Mouse (Mus musculus) forebrain, embryonic 16.5 days (tissue): ENCODE measurements around the gene Sult6b2. TPM values are rescaled to one million over a fixed set of nuclear protein-coding genes. Genes with fewer than 3 reads are reported as not detected.

Source experiments
- ATAC-seq: fragments of 200-750 bp; cut with Nextera tagmentation; 2 replicates; pipeline ENCODE4 v1.8.0; 2017; ENCODE audit warnings: mild to moderate bottlenecking, moderate library complexity
- H3K27ac ChIP-seq: fragments of 300-500 bp; sonication (generic); 2 replicates; pipeline ENCODE4 v1.5.1; 2014; ENCODE audit warnings: low read length, control low read depth
- H3K27me3 ChIP-seq: fragments of 300-500 bp; sonication (generic); replicated peaks from 2 replicates; pipeline ENCODE4 v1.6.1; 2014; ENCODE audit warnings: low read length; ENCODE audit not compliant: control insufficient read depth, insufficient read depth
- H3K36me3 ChIP-seq: fragments of 300-500 bp; sonication (generic); 2 replicates; pipeline ENCODE4 v1.6.1; 2014; ENCODE audit not compliant: control insufficient read depth, insufficient read depth
- H3K4me1 ChIP-seq: fragments of 300-500 bp; sonication (generic); replicated peaks from 2 replicates; pipeline ENCODE4 v1.6.1; 2014; ENCODE audit warnings: low read length; ENCODE audit not compliant: control insufficient read depth, insufficient read depth
- H3K4me2 ChIP-seq: fragments of 300-500 bp; sonication (generic); 2 replicates; pipeline ENCODE4 v1.6.1; 2014; ENCODE audit warnings: mild to moderate bottlenecking, low read length, control low read depth
- H3K4me3 ChIP-seq: fragments of 300-500 bp; sonication (generic); replicated peaks from 2 replicates; pipeline ENCODE4 v1.5.1; 2014; ENCODE audit warnings: mild to moderate bottlenecking, low read length, control low read depth
- H3K9ac ChIP-seq: fragments of 300-500 bp; sonication (generic); replicated peaks from 2 replicates; pipeline ENCODE4 v1.6.1; 2014; ENCODE audit warnings: low read depth, low read length, control low read depth
- H3K9me3 ChIP-seq: fragments of 300-500 bp; sonication (generic); 2 replicates; pipeline ENCODE4 v1.6.1; 2016; ENCODE audit warnings: low read length; ENCODE audit not compliant: control insufficient read depth
- WGBS: fragments of 180-500 bp; shearing (Covaris S2); extraction: QIAGEN DNeasy Blood & Tissue Kit; methylation state at CpG from one replicate; pipeline ENCODE4 v1.1.7; 2014; 5-methylcytosine and 5-hydroxymethylcytosine counted together
- polyA plus RNA-seq: library from polyadenylated mRNA; unstranded; fragments of >200 nt; fragmentation: Nextera tagmentation; extraction: Ambion mirVana; gene quantifications from 2 replicates; pipeline ENCODE4 v1.2.1, GENCODE M21; 2015

The Sult6b2 gene
- polyA plus RNA-seq, 1 experiment from 2014 or later: 0.28 TPM

- peak; percentile 28 for ATAC-seq
Observed at GRCm38 (mm10) chr6:142815513-142815912, 11.2 kb upstream of the Sult6b2 start.

GRCm38 (mm10) chr6:142814495-142814921 lies 10.2 kb upstream of the Sult6b2 start:
- Histone ChIP-seq H3K9ac (peak overlapping the region; percentile 56), H3K36me3 (no peaks in the 10 kb centered on the region), H3K27me3 (no peaks in the 10 kb centered on the region), H3K27ac (no peak overlapping the region), H3K4me2 (peak overlapping the region; percentile 61), H3K9me3 (no peaks in the 10 kb centered on the region), H3K4me1 (peaks cover 14% of the 10 kb centered on the region), H3K4me3 (peak overlapping the region; percentile 38)
- ATAC-seq: peak; percentile 57
- WGBS: 4% methylated on average over 15 of the region's 15 CpGs

More at GRCm38 (mm10) chr6:142815513-142815912, 11.2 kb upstream of the Sult6b2 start:
- peaks cover 14% of the 10 kb centered on the region for H3K4me1 ChIP-seq
- no peak overlapping the region for H3K9ac ChIP-seq
- H3K9me3 ChIP-seq: no peaks in the 10 kb centered on the region
- H3K4me2 ChIP-seq: no peak overlapping the region
- WGBS: 54% methylated on average over 3 of the region's 3 CpGs
- no peaks in the 10 kb centered on the region for H3K27me3 ChIP-seq
- no peaks in the 10 kb centered on the region for H3K36me3 ChIP-seq
- H3K27ac ChIP-seq: no peak overlapping the region
- no peak overlapping the region for H3K4me3 ChIP-seq

GRCm38 (mm10) chr6:142814011-142814410 lies 9.7 kb upstream of the Sult6b2 start:
- Histone ChIP-seq H3K9ac (no peak overlapping the region), H3K36me3 (no peaks in the 10 kb centered on the region), H3K27me3 (no peaks in the 10 kb centered on the region), H3K4me2 (peak overlapping the region; percentile 61), H3K9me3 (no peaks in the 10 kb centered on the region), H3K4me3 (no peak overlapping the region), H3K27ac (no peak overlapping the region), H3K4me1 (peaks cover 14% of the 10 kb centered on the region)
- peak; percentile 16; the same call in 1 of the 2 replicates for ATAC-seq
- WGBS: 49% methylated on average over 10 of the region's 10 CpGs

- ATAC-seq: no peak
- Histone ChIP-seq H3K9me3 (no peaks in the 10 kb centered on the region), H3K36me3 (no peaks in the 10 kb centered on the region), H3K4me1 (peaks cover 14% of the 10 kb centered on the region), H3K27me3 (no peaks in the 10 kb centered on the region), H3K9ac (no peak overlapping the region), H3K4me3 (no peak overlapping the region), H3K4me2 (no peak overlapping the region), H3K27ac (no peak overlapping the region)
- 42% methylated on average over 5 of the region's 5 CpGs for WGBS
Observed at GRCm38 (mm10) chr6:142812969-142813368, 8.7 kb upstream of the Sult6b2 start.

GRCm38 (mm10) chr6:142810239-142810638 lies 5.9 kb upstream of the Sult6b2 start:
- no peaks in the 10 kb centered on the region for H3K9me3 ChIP-seq
- H3K36me3 ChIP-seq: no peaks in the 10 kb centered on the region
- no peaks in the 10 kb centered on the region for H3K27me3 ChIP-seq
- WGBS: 73% methylated on average over 6 of the region's 6 CpGs
- H3K4me1 ChIP-seq: peaks cover 14% of the 10 kb centered on the region
- no peak overlapping the region for H3K4me2 ChIP-seq
- no peak for ATAC-seq
- no peak overlapping the region for H3K27ac ChIP-seq
- no peak overlapping the region for H3K4me3 ChIP-seq
- H3K9ac ChIP-seq: no peak overlapping the region

GRCm38 (mm10) chr6:142809373-142810098 lies 5.2 kb upstream of the Sult6b2 start:
- Histone ChIP-seq H3K36me3 (no peaks in the 10 kb centered on the region), H3K27me3 (no peaks in the 10 kb centered on the region), H3K27ac (no peak overlapping the region), H3K9ac (no peak overlapping the region), H3K9me3 (no peaks in the 10 kb centered on the region), H3K4me3 (no peak overlapping the region), H3K4me2 (no peak overlapping the region), H3K4me1 (peaks cover 10% of the 10 kb centered on the region)
- no peak for ATAC-seq
- 48% methylated on average over 6 of the region's 6 CpGs for WGBS

GRCm38 (mm10) chr6:142806326-142806725 lies 2.0 kb upstream of the Sult6b2 start:
- H3K9ac ChIP-seq: no peak overlapping the region
- 86% methylated on average over 4 of the region's 4 CpGs for WGBS
- H3K4me2 ChIP-seq: no peak overlapping the region
- no peaks in the 10 kb centered on the region for H3K9me3 ChIP-seq
- ATAC-seq: no peak
- no peaks in the 10 kb centered on the region for H3K27me3 ChIP-seq
- no peaks in the 10 kb centered on the region for H3K36me3 ChIP-seq
- H3K4me1 ChIP-seq: peaks cover 5% of the 10 kb centered on the region; the same call in 1 of the 2 replicates
- H3K27ac ChIP-seq: no peak overlapping the region
- H3K4me3 ChIP-seq: no peak overlapping the region

- ATAC-seq: no peak
- Histone ChIP-seq H3K4me2 (no peak overlapping the region), H3K9me3 (no peaks in the 10 kb centered on the region), H3K27ac (no peak overlapping the region), H3K27me3 (no peaks in the 10 kb centered on the region), H3K4me1 (peaks cover 5% of the 10 kb centered on the region; the same call in 1 of the 2 replicates), H3K4me3 (no peak overlapping the region), H3K36me3 (no peaks in the 10 kb centered on the region), H3K9ac (no peak overlapping the region)
- WGBS: 66% methylated on average over 11 of the region's 11 CpGs
Observed at GRCm38 (mm10) chr6:142802617-142803525, 1.4 kb downstream of the Sult6b2 start.

GRCm38 (mm10) chr6:142801687-142802086 lies 2.6 kb downstream of the Sult6b2 start:
- Histone ChIP-seq H3K9ac (no peak overlapping the region), H3K4me2 (no peak overlapping the region), H3K27me3 (no peaks in the 10 kb centered on the region), H3K27ac (no peak overlapping the region), H3K9me3 (no peaks in the 10 kb centered on the region), H3K36me3 (no peaks in the 10 kb centered on the region), H3K4me1 (peaks cover 5% of the 10 kb centered on the region; the same call in 1 of the 2 replicates), H3K4me3 (no peak overlapping the region)
- ATAC-seq: peak; percentile 76
- WGBS: 52% methylated on average over 5 of the region's 5 CpGs
